Mouse (Mus musculus) stomach, postnatal 0 days (tissue): ENCODE results near the gene Ptgis.

ENCODE experiments used
- CTCF ChIP-seq: IDR thresholded peaks from 2 replicates; pipeline ENCODE4 v1.5.1; 2016; ENCODE audit warnings: antibody characterized with exemption, low read depth, mild to moderate bottlenecking, moderate library complexity
- EP300 ChIP-seq: optimal IDR thresholded peaks from 2 replicates; pipeline ENCODE3; 2016; ENCODE audit warnings: antibody characterized with exemption

GRCm38 (mm10) chr2:167221159-167221845 is 19.1 kb downstream of the Ptgis start:
- TF ChIP-seq EP300 (no peak), CTCF (no peak)
